Mouse (Mus musculus): Measurements from ENCODE around the gene Mad2l1. TPM values are rescaled to one million over a fixed set of nuclear protein-coding genes. Genes with fewer than 3 reads are reported as not detected.

The Mad2l1 gene
- 21.2 and 23.2 TPM in 2 replicates for polyA plus RNA-seq (2015; fragmentation: Nextera tagmentation; extraction: Ambion mirVana)

GRCm38 (mm10) chr6:66535028-66535862 lies at the start of gene Mad2l1:
TSS of gene Mad2l1 (plus strand) at chr6:66535390.

GRCm38 (mm10) chr6:66559996-66560395 lies 24.8 kb downstream of the Mad2l1 start, which contains the start of gene Vmn1r32:
TSS of gene Vmn1r32 (minus strand) at chr6:66560096.

Other genes starting within 250 kb of the Mad2l1 start
- gene Vmn1r32, start 24.7 kb downstream of the Mad2l1 start, polyA plus RNA-seq (2015; fragmentation: Nextera tagmentation; extraction: Ambion mirVana), result not detected in 2 replicates
- gene Vmn1r33, start 82.9 kb downstream of the Mad2l1 start, polyA plus RNA-seq (2015; fragmentation: Nextera tagmentation; extraction: Ambion mirVana), result not detected in 2 replicates
- gene Vmn1r34, start 108.5 kb downstream of the Mad2l1 start, polyA plus RNA-seq (2015; fragmentation: Nextera tagmentation; extraction: Ambion mirVana), result not detected in 2 replicates
- gene Vmn1r35, start 150.5 kb downstream of the Mad2l1 start, polyA plus RNA-seq (2015; fragmentation: Nextera tagmentation; extraction: Ambion mirVana), result not detected in 2 replicates
- not detected in 2 replicates for gene Vmn1r36, start 183.8 kb downstream of the Mad2l1 start, polyA plus RNA-seq (2015; fragmentation: Nextera tagmentation; extraction: Ambion mirVana)
- gene Vmn1r37, start 194.0 kb downstream of the Mad2l1 start, polyA plus RNA-seq (2015; fragmentation: Nextera tagmentation; extraction: Ambion mirVana), result not detected in 2 replicates
- not detected in 2 replicates for gene Vmn1r38, start 247.2 kb downstream of the Mad2l1 start, polyA plus RNA-seq (2015; fragmentation: Nextera tagmentation; extraction: Ambion mirVana)

All from skeletal muscle tissue, postnatal 0 days (tissue).